Mouse (Mus musculus): ENCODE measurements around the gene Efhd1. TPM values are rescaled to one million over a fixed set of nuclear protein-coding genes. Genes with fewer than 3 reads are reported as not detected.

Efhd1 gene
- total and polyA plus RNA-seq, 3 experiments, result 0.15 TPM; not detected in 2

DNA sequence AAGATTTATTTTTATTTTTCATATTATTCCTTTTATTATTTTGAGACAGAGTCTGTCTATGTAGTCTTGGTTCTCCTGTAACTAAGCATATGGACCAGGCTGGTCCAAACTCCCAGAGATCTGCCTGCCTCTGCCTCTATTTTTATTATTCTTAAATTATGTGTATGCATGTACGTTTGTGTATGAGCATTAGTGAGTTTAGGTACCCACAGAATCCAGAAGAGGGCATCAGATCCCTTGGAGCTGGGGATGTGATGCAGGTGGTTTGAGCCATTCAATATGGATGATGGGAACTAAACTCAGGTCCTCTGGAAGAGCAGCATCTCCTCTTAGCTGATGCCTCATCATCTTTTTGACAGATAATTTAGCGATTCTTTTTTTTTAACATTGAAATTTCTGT, 51.3 kb downstream of the Efhd1 start:
- no peak for DNase-seq (ENCODE audit: low read depth, low spot score)
- no peaks in the 10 kb centered on the region for H3K79me2 ChIP-seq (ENCODE audit: control insufficient read depth, insufficient read depth, low read length, poor library complexity)
- no peak overlapping the region for H3K27ac ChIP-seq (ENCODE audit: control insufficient read depth, low read depth, low read length)
- peaks cover 0 to 9% of the 10 kb centered on the region in 2 experiments; a peak in 2 of 4 replicates for H3K36me3 ChIP-seq (ENCODE audit: control insufficient read depth in 1 of 2, insufficient read depth in 2 of 2, low read length in 2 of 2)
- TF ChIP-seq MYB (IDR thresholded peaks at IDR 0.05; ENCODE audit: low read depth, low read length) (no peak), MXI1 (IDR thresholded peaks at IDR 0.05; ENCODE audit: low read depth, low read length) (no peak), USF2 (IDR thresholded peaks at IDR 0.05; ENCODE audit: borderline replicate concordance in 1 of 2, insufficient read depth in 1 of 2, low read depth in 1 of 2, low read length in 2 of 2) (no peak), USF1 (IDR thresholded peaks at IDR 0.05; ENCODE audit: low read depth, low read length) (no peak), CHD1 (IDR thresholded peaks at IDR 0.05; ENCODE audit: low read depth, low read length) (no peak), SIN3A (IDR thresholded peaks at IDR 0.05; ENCODE audit: low read length) (no peak), MAFK (IDR thresholded peaks at IDR 0.05; ENCODE audit: borderline replicate concordance, low read depth, low read length) (no peak), SMC3 (IDR thresholded peaks at IDR 0.05; ENCODE audit: low read depth, low read length) (no peak), CTCF (IDR thresholded peaks at IDR 0.05 in 2 of 3, conservative IDR thresholded peaks at IDR 0.05 in 1 of 3; ENCODE audit: control insufficient read depth in 1 of 3, insufficient read depth in 1 of 3, low read depth in 2 of 3, low read length in 3 of 3, poor library complexity in 1 of 3, severe bottlenecking in 1 of 3) (no peak), POLR2AphosphoS5 (IDR thresholded peaks at IDR 0.05; ENCODE audit: borderline replicate concordance, low read depth, low read length) (no peak), ZKSCAN1 (IDR thresholded peaks at IDR 0.05; ENCODE audit: low read depth, low read length) (no peak), RCOR1 (IDR thresholded peaks at IDR 0.05; ENCODE audit: low read depth, low read length) (no peak), KAT2A (conservative IDR thresholded peaks at IDR 0.05; ENCODE audit: low read depth, low read length) (no peak), HCFC1 (IDR thresholded peaks at IDR 0.05; ENCODE audit: low read depth, low read length) (no peak), MYC (IDR thresholded peaks at IDR 0.05; ENCODE audit: low read depth, low read length) (no peak), CHD2 (IDR thresholded peaks at IDR 0.05; ENCODE audit: low read length) (no peak), POLR2A (IDR thresholded peaks at IDR 0.05; ENCODE audit: control insufficient read depth in 1 of 2, insufficient read depth in 1 of 2, low read depth in 1 of 2, low read length in 2 of 2, poor library complexity in 1 of 2) (no peak), BHLHE40 (IDR thresholded peaks at IDR 0.05; ENCODE audit: borderline replicate concordance, low read depth, low read length) (no peak), POLR2AphosphoS2 (IDR thresholded peaks at IDR 0.05; ENCODE audit: low read length) (no peak), ZMIZ1 (IDR thresholded peaks at IDR 0.05; ENCODE audit: low read depth, low read length) (no peak)
- H3K4me1 ChIP-seq (ENCODE audit: control insufficient read depth in 1 of 2, insufficient read depth in 2 of 2, low read length in 2 of 2), result peaks cover 0 to 7% of the 10 kb centered on the region in 2 experiments; a peak in 3 of 4 replicates
- no peak overlapping the region for H3K9ac ChIP-seq (ENCODE audit: control insufficient read depth, low read depth, low read length, poor library complexity, severe bottlenecking)
- no peak overlapping the region for H3K4me3 ChIP-seq (ENCODE audit: control insufficient read depth in 1 of 2, insufficient read depth in 1 of 2, low read depth in 2 of 2, low read length in 2 of 2)
- H3K9me3 ChIP-seq (replicated peaks; ENCODE audit: insufficient read depth, low read length), result no peaks in the 10 kb centered on the region
- peaks cover 0 to 2% of the 10 kb centered on the region in 2 experiments; a peak in 1 of 4 replicates for H3K27me3 ChIP-seq (ENCODE audit: control insufficient read depth in 1 of 2, insufficient read depth in 2 of 2, low read length in 2 of 2)

DNA sequence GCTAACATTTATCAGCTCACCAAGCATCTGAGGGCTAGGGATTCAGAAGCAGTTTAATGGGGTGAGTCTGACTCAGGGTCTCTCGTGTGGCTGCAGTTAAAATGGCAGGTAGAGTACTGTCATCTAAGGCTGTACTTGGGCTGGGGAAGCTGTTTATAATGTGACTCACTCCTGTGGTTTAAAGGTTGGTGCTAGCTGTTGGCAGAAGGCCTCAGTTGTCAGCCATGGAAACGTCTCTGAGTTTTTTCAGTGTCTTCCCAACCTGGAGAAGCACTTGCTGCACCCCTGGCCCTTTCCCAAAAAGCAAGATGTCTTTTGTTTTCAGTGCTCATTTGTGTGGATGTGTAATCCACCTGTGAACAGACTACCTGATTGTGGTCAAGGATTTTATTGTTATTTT, 51.7 kb downstream of the Efhd1 start:
- no peak for TF ChIP-seq TCF12 (IDR thresholded peaks at IDR 0.05; ENCODE audit: low read depth, low read length)
- TF ChIP-seq MYB (IDR thresholded peaks at IDR 0.05; ENCODE audit: low read depth, low read length), result no peak
- no peak for TF ChIP-seq NRF1 (IDR thresholded peaks at IDR 0.05; ENCODE audit: insufficient read depth, low read depth, low read length, poor library complexity, severe bottlenecking)
- no peak for TF ChIP-seq ZMIZ1 (IDR thresholded peaks at IDR 0.05; ENCODE audit: low read depth, low read length)
- 0 out of 2 replicates have a peak, but pooled peaks have one; percentile 40 for TF ChIP-seq JUND (IDR thresholded peaks at IDR 0.05; ENCODE audit: low read depth, low read length)
- TF ChIP-seq EP300 (IDR thresholded peaks at IDR 0.05; ENCODE audit: low read depth in 1 of 2, low read length in 2 of 2), result 0 out of 4 replicates have a peak, but pooled peaks of 1 of the 2 experiments have one; percentile 15
- no peak for TF ChIP-seq MAZ (IDR thresholded peaks at IDR 0.05; ENCODE audit: low read depth, low read length)
- TF ChIP-seq ELF1 (IDR thresholded peaks at IDR 0.05; ENCODE audit: low read depth, low read length), result no peak
- TF ChIP-seq MAX (IDR thresholded peaks at IDR 0.05; ENCODE audit: low read length), result no peak
- 0 out of 2 replicates have a peak, but pooled peaks have one; percentile 19 for TF ChIP-seq ETS1 (IDR thresholded peaks at IDR 0.05; ENCODE audit: low read depth, low read length)
- TF ChIP-seq RCOR1 (IDR thresholded peaks at IDR 0.05; ENCODE audit: low read depth, low read length), result no peak
- H3K4me3 ChIP-seq (ENCODE audit: control insufficient read depth in 1 of 2, insufficient read depth in 1 of 2, low read depth in 2 of 2, low read length in 2 of 2), result no peak overlapping the region
- peak; percentile 67 for DNase-seq (ENCODE audit: low read depth, low spot score)

More for the DNA sequence above, 51.7 kb downstream of the Efhd1 start:
- H3K27ac ChIP-seq (ENCODE audit: control insufficient read depth, low read depth, low read length), result no peak overlapping the region
- peaks cover 0 to under 1% of the 10 kb centered on the region in 2 experiments; a peak in 1 of 4 replicates for H3K27me3 ChIP-seq (ENCODE audit: control insufficient read depth in 1 of 2, insufficient read depth in 2 of 2, low read length in 2 of 2)
- H3K4me1 ChIP-seq (ENCODE audit: control insufficient read depth in 1 of 2, insufficient read depth in 2 of 2, low read length in 2 of 2), result peaks cover 0 to 7% of the 10 kb centered on the region in 2 experiments; a peak in 3 of 4 replicates
- H3K36me3 ChIP-seq (ENCODE audit: control insufficient read depth in 1 of 2, insufficient read depth in 2 of 2, low read length in 2 of 2), result peaks cover 0 to 9% of the 10 kb centered on the region in 2 experiments; a peak in 2 of 4 replicates
- H3K9ac ChIP-seq (ENCODE audit: control insufficient read depth, low read depth, low read length, poor library complexity, severe bottlenecking), result no peak overlapping the region
- H3K79me2 ChIP-seq (ENCODE audit: control insufficient read depth, insufficient read depth, low read length, poor library complexity), result no peaks in the 10 kb centered on the region
- no peaks in the 10 kb centered on the region for H3K9me3 ChIP-seq (replicated peaks; ENCODE audit: insufficient read depth, low read length)
